Mouse (Mus musculus) thymus, postnatal 0 days (tissue): ENCODE measurements around the gene Tdrd1. TPM values are rescaled to one million over a fixed set of nuclear protein-coding genes. Genes with fewer than 3 reads are reported as not detected.
A peak's percentile ranks its signal among the peaks of the same experiment; 100 is the strongest.
"Not testable (repeated sequence)": the region's sequence is repeated elsewhere in the genome, so short reads cannot be mapped to it uniquely, and the experiment has no call there.

Source experiments
- DNase-seq: peaks from one replicate; pipeline ENCODE4 v3.0.0-alpha.2; 2015; ENCODE audit warnings: low spot score
- polyA plus RNA-seq: library from polyadenylated mRNA; unstranded; fragments of >200 nt; fragmentation: Nextera tagmentation; extraction: Ambion mirVana; gene quantifications from 2 replicates; pipeline ENCODE4 v1.2.1, GENCODE M21; 2015

The Tdrd1 gene
- 0.06 and 0.12 TPM in 2 replicates for polyA plus RNA-seq

- no peak for DNase-seq
Measured at GRCm38 (mm10) chr19:56826047-56826631, at the start of gene Tdrd1. TSS of gene Tdrd1 (plus strand) at chr19:56826209.

DNA sequence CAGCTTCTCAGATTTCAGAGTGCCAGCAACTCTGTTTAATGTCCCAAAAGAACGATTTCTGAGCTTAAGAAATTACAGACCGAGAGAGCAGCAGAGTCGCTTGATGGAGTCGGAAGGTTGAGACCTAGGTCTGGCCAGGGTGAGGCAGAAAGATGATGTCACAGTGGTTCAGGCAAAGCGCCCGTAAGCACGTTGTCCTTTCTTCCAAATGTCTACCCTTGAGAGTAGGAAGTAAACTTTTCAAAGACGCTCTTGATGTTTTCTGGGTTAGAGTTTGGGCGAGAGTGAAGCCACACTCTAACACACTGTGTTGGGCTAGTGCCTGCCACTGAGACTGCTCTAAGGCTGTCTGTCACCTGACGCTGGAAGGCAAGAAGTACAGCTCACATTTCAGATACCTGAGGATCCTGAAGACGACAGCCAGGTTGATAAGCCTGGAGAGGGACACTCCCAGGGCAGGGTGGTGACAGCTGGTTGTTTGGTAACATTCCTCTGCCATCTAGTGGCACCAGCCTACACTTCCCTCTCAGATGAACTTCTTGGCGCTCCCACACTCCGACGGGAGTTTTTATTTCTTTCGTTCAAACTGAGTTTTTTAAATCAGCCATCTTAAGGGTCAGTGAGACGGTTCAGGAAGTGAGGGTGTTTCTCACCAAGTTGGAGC lies 49.2 kb upstream of the Tdrd1 start:
- peak; percentile 53 for DNase-seq

GRCm38 (mm10) chr19:56778532-56778931 lies 47.5 kb upstream of the Tdrd1 start:
- DNase-seq = not testable (repeated sequence)

GRCm38 (mm10) chr19:56787911-56788310 lies 38.1 kb upstream of the Tdrd1 start:
- no peak for DNase-seq

DNA sequence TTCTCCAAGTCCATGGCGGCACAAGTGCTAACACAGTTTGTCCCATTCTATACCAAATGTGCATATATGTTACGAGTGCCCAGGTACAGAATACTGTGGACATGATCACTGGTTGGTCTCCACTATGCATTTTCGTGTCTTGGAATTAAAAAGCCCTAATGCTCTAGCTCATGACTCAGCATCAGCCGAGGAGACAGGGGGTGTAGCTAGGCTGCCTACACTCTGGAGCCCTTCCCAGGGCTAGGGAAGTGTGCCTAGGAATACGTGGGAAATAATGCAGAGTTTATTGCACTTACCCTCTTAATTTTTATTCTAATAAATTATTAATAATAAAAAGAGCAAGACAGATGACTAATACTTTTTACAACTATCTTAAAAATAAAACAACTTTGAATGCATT lies 37.1 kb upstream of the Tdrd1 start:
- no peak for DNase-seq

DNA sequence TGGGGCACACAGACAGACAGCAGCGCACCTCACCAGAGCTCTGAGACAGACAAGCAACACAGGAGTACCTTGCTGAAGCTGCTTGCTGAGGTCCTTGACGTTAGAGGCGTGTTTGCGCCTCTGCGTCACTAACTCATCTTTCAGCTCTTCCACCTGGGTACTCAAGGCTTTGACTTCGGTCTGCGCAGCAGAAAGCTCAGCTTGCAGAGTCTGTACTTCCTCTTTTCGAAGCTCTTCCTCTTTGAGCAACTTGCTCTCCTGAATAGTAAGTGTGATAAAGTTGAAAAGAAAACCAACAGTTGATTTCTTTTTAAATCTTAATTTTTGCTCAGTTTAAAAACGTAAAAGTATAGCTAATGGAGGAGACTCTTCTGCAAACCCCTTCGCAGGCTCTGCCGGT lies 28.6 kb upstream of the Tdrd1 start:
- no peak for DNase-seq

DNA sequence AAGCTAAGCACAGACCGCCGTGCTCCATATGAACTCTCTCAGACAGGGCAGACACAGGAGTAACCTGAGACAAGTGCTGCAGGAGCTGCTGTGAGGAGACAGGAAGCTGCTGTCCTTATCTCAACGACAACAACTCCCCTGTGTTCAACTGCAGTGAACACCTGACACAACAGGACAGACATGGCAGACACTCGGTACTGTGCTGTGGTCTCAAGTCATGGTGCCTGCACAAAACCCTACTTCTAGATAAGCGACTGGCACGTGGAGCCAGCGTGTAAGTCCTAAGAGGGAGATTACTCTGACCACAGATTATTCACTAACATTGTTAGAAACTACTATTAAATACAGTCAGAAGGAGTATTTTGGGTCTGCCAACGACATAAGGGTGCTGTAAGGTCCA lies 25.8 kb upstream of the Tdrd1 start:
- peak; percentile 15 for DNase-seq

DNA sequence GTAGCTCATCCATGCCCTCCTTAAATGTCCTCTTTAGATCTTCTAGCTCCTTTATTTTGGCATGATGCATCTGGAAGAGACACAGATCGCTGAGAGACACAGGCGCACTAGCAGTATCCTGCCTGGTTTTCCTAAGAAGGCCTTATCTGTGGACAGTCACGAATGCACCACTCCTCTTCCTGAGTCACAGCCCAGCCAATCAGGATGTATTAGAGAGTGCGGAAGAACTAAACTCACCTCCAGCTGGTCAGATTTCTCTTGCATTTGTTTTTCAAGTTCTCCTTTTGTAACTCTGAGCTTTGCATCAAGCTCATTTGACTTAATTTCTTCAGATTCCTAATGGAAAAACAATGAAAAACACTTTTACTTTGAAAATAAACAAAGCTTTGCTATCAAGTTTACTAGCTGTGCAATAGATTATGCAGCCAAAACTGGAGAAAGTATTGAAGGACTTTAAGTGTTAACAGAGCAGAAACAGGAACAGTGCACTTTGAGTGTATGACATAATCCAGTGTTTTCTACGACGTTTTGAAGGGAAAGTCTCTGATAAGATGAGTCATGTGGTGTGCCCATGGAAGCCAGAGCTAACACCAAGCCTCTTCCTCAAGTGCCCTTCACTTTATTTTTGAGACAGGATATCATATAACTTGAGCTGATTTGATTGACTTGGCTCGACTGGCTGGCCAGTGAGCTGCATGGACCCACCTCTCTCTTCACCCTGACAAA lies 24.9 kb upstream of the Tdrd1 start:
- no peak for DNase-seq

DNA sequence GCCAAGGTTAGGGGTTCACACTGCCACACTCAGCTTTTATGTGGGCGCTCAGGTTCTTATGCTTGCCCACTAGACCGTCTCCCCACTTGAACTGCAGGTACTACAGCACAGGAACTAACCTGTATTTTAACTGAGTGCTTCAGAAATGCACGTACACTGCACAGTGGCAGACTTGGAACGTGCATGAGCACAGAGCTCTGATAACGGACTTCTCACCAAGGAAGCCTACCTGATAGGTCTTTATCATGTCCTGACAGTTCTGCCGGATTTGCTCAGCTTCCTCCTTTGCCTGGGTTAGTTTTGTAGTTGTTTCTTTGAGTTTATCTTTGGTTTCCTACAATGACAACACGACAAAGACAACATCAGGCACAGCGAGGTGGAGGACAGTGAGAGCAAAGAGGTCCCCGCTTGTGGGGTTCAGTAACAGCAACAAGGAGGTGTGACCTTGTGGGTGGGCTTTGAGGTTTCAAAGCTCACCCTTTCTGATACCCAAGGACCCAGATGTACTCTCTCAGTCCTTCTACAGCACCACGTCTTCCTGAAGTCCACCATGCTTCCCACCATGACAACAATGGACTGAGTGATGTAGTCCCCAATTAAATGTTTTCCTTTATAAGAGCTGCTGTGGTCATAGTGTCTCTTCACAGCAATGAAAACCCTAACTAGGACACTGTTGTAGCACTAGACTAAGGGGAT lies 24.2 kb upstream of the Tdrd1 start:
- no peak for DNase-seq

- no peak for DNase-seq
Measured at GRCm38 (mm10) chr19:56802352-56802746, 23.7 kb upstream of the Tdrd1 start.

- no peak for DNase-seq
Measured at GRCm38 (mm10) chr19:56805366-56805765, 20.6 kb upstream of the Tdrd1 start.

- DNase-seq = no peak
Measured at GRCm38 (mm10) chr19:56807122-56807521, 18.9 kb upstream of the Tdrd1 start.

DNA sequence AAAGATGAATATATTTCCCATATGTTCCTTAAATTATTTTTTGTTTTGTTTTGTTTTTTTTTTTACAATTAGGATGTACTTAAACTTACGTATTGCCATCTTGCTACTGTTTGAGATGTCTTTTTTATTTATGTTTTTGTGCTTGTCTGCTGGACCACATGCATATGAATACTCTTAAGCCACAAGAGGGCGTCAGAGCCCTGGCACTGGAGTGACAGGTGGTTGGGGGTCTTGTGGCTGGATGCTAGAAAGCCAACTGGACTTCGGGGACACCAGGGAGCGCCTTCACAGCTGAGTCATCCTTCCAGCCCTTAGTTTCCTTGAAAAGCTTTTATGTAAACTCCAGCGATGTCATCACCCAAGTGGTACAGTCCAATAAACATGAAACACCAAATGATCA lies 17.2 kb upstream of the Tdrd1 start:
- peak; percentile 19 for DNase-seq

DNA sequence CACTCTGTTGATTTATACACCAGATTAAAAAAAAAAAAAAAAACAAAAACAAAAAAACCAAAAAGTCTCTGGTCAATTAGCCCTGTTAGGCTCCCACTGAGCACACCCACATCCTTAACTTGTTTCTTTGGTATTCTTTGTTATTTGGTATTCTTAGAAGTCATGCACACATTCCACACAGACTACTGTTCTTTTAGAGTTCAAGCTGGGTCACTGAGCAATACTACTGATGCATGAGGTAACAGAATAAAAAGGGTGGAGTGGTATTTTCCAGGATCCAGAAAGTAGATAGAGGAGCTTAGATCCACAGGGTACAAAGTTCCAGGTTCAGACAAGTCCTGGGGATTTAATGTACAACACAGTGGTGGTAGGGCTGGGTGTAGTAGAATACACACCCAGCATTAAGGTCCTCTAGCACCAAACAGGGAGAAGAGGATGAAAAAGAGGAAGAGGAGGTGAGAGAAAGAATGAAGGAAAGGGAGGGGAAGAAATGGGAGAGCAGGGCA lies 15.3 kb upstream of the Tdrd1 start:
- DNase-seq = no peak

DNA sequence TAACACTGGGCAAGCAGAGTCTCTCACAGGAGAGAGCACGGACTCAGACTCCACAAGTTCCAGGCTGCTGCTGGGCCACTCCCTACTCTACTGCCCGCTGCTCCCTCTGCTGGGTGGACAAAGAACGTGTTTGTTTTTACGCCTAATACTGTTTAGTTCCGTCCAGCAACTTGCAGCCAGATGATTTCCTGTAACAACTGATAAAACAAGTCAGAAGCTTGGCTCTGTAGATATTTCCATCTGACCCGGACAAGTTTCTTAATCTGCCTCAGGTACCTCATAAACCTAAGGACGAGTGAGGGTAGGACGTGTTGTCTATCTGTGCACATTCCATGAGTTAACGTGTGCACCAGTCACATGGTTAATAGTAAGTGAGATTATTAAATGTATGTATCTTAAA lies 14.4 kb upstream of the Tdrd1 start:
- no peak for DNase-seq

GRCm38 (mm10) chr19:56813360-56813759 lies 12.6 kb upstream of the Tdrd1 start:
- DNase-seq = no peak

DNA sequence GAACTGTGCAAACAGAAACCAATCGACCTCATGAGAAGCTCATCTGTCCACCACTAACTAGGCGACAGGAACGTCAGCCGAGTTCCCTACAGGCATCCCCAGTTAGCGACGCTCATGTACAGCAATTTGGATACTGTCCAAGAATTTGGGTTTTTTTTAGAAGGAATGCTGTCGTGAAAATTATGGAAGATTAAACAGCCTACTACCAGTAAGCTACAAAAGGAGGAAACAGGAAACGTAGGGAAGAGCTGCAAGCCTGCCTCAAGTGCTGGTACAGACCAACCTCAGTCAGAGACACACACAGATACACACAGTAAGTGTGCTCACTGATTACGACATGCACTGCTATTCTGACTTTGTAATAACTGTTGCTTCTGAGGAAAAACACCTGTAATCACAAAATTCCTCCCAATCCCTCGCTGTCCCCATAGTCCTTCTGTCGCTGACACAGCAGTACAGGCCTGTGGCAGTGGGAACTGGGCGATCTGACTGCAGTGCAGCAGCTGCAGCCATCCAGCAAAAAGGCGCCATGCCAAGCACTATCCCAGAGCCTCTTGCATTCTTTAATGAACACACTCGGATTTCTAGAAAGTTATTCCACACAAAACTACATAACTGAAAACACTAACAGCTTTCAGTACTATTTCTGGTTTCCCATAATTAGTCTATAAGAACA lies 8.0 kb upstream of the Tdrd1 start:
- no peak for DNase-seq

- peak; percentile 54 for DNase-seq
Measured at GRCm38 (mm10) chr19:56821040-56821797, 4.8 kb upstream of the Tdrd1 start.

- peak; percentile 97 for DNase-seq
Measured at GRCm38 (mm10) chr19:56821798-56822447, 4.1 kb upstream of the Tdrd1 start, which contains the start of gene Ccdc186. TSS of gene Ccdc186 (minus strand) at chr19:56822190.

GRCm38 (mm10) chr19:56822448-56822836 lies 3.6 kb upstream of the Tdrd1 start:
- DNase-seq = no peak
